11 mouse cellular contexts compared by ENCODE assay signal in genomic region chr13:31810375-31810692, GRCm38 (mm10). TPM values are rescaled to one million over a fixed set of nuclear protein-coding genes. Genes with fewer than 3 reads are reported as not detected.
A peak's percentile ranks its signal among the peaks of the same experiment; 100 is the strongest.
DNase-seq lines count a peak whose midpoint lies in the region; ATAC-seq and TF ChIP-seq lines count a peak whose summit lies in the region.
"Had no signal": no experiment of that assay in that cellular context is flagged by ENCODE, and none has a peak within 500 bp of the region (broad histone marks: within the 10 kb centered on the region; RNA-seq: fewer than 3 reads in every experiment).

No protein-coding gene starts in this region.

- no peaks in the 10 kb centered on the region for H3K36me3 ChIP-seq in neural tube, embryonic 11.5 days (ENCODE audit: control insufficient read depth, insufficient read depth, low read length)
- no peaks in the 10 kb centered on the region for H3K36me3 ChIP-seq in limb, embryonic 15.5 days
- no peaks in the 10 kb centered on the region for H3K36me3 ChIP-seq in stomach, postnatal 0 days (ENCODE audit: control insufficient read depth, insufficient read depth, low read length)

- no peak for DNase-seq in gastrocnemius, adult 2 months
- no peak for DNase-seq in gastrocnemius, postnatal 4 days (ENCODE audit: low spot score in 2 of 2)
- DNase-seq in neural tube, embryonic 11.5 days (ENCODE audit: low spot score): no peak
- no peak for DNase-seq in neural tube, embryonic 10.5 days (ENCODE audit: extremely low spot score, low spot score)
- no peak for DNase-seq in stomach, postnatal 0 days (ENCODE audit: low spot score)
- no peak for DNase-seq in gastrocnemius, adult 18-20 months (ENCODE audit: low spot score)
- DNase-seq in frontal cortex, postnatal 36 days (ENCODE audit: low spot score in 2 of 2): no peak
- DNase-seq: cerebellum, postnatal 36 days; kidney, adult 8-10 months; thymus, postnatal 25 days had no signal

- peaks cover 9% of the 10 kb centered on the region; the same call in 1 of the 2 replicates for H3K4me1 ChIP-seq in neural tube, embryonic 11.5 days (ENCODE audit: control insufficient read depth, insufficient read depth, low read length)
- peaks cover 51% of the 10 kb centered on the region for H3K4me1 ChIP-seq in limb, embryonic 15.5 days
- 0 out of 2 replicates have a peak, but pooled peaks cover 2% of the 10 kb centered on the region for H3K4me1 ChIP-seq in stomach, postnatal 0 days (replicated peaks; ENCODE audit: control insufficient read depth, insufficient read depth)

- peak overlapping the region; percentile 67; the same call in 1 of the 2 replicates for H3K27ac ChIP-seq in gastrocnemius, adult 2 months
- peak overlapping the region; percentile 62 for H3K27ac ChIP-seq in neural tube, embryonic 11.5 days (ENCODE audit: low read depth, low read length)
- peak overlapping the region; percentile 68 for H3K27ac ChIP-seq in limb, embryonic 15.5 days
- H3K27ac ChIP-seq in stomach, postnatal 0 days (replicated peaks): no peak overlapping the region

- H3K9ac ChIP-seq in neural tube, embryonic 11.5 days (ENCODE audit: low read length): peak overlapping the region; percentile 74
- H3K9ac ChIP-seq in limb, embryonic 15.5 days: peak overlapping the region; percentile 50
- H3K9ac ChIP-seq in stomach, postnatal 0 days (ENCODE audit: low read length): no peak overlapping the region

- peak overlapping the region; percentile 82 for H3K4me3 ChIP-seq in gastrocnemius, adult 2 months
- H3K4me3 ChIP-seq in neural tube, embryonic 11.5 days (ENCODE audit: low read depth, low read length): peak overlapping the region; percentile 42
- peak overlapping the region; percentile 43 for H3K4me3 ChIP-seq in limb, embryonic 15.5 days
- H3K4me3 ChIP-seq in stomach, postnatal 0 days (ENCODE audit: low read depth, low read length): peak overlapping the region; percentile 38

- TF ChIP-seq EP300 in stomach, postnatal 0 days (optimal IDR thresholded peaks at IDR 0.05): no peak

- H3K4me2 ChIP-seq in neural tube, embryonic 11.5 days (ENCODE audit: low read depth): peak overlapping the region; percentile 50
- H3K4me2 ChIP-seq in limb, embryonic 15.5 days: peak overlapping the region; percentile 52
- H3K4me2 ChIP-seq in stomach, postnatal 0 days (replicated peaks; ENCODE audit: low read depth): peak overlapping the region; percentile 54

- WGBS in neural tube, embryonic 11.5 days: under 1% methylated on average over 9 of the region's 9 CpGs
- WGBS in limb, embryonic 15.5 days: 10% methylated on average over 9 of the region's 9 CpGs
- 20% methylated on average over 9 of the region's 9 CpGs for WGBS in stomach, postnatal 0 days

- no peaks in the 10 kb centered on the region for H3K9me3 ChIP-seq in neural tube, embryonic 11.5 days (ENCODE audit: control insufficient read depth, low read length)
- H3K9me3 ChIP-seq in limb, embryonic 15.5 days: no peaks in the 10 kb centered on the region
- H3K9me3 ChIP-seq in stomach, postnatal 0 days (ENCODE audit: control insufficient read depth, low read length): no peaks in the 10 kb centered on the region

- no peak for TF ChIP-seq CTCF in gastrocnemius, adult 2 months (IDR thresholded peaks at IDR 0.05)
- TF ChIP-seq CTCF in stomach, postnatal 0 days (IDR thresholded peaks at IDR 0.05; ENCODE audit: low read depth): no peak

- no peak for ATAC-seq in neural tube, embryonic 11.5 days (ENCODE audit: insufficient read depth, low FRiP score, low TSS enrichment)
- no peak for ATAC-seq in limb, embryonic 15.5 days (ENCODE audit: insufficient number of reproducible peaks, low FRiP score, low TSS enrichment, low read depth)
- ATAC-seq in stomach, postnatal 0 days (ENCODE audit: low FRiP score, low TSS enrichment): no peak

- peaks cover 92% of the 10 kb centered on the region for H3K27me3 ChIP-seq in neural tube, embryonic 11.5 days (ENCODE audit: control insufficient read depth, insufficient read depth, low read length)
- H3K27me3 ChIP-seq in limb, embryonic 15.5 days: peaks cover 58% of the 10 kb centered on the region
- H3K27me3 ChIP-seq in stomach, postnatal 0 days (ENCODE audit: control insufficient read depth, insufficient read depth, low read length): peaks cover 5% of the 10 kb centered on the region; the same call in 1 of the 2 replicates

- intact Hi-C loops in gastrocnemius, adult 2 months (cut with DNase I): no loop called here

RNA-seq across cellular contexts. Expression of gene Foxc1, which starts 3.9 kb away (rescaled TPM):
- total RNA-seq in gastrocnemius, adult 2 months (2021): under 1 TPM; 0.73 to 0.74 TPM
- 1 to 10 TPM; 2.2 to 2.3 TPM for total RNA-seq in gastrocnemius, postnatal 4 days (2021)
- 7.4 and 8.1 TPM in 2 replicates for polyA plus RNA-seq in neural tube, embryonic 11.5 days (2014; fragmentation: Nextera tagmentation; extraction: Ambion mirVana)
- 2.0 and 3.1 TPM in 2 replicates for polyA plus RNA-seq in limb, embryonic 15.5 days (2015; fragmentation: Nextera tagmentation; extraction: Ambion mirVana)
- 0.13 and 0.15 TPM in 2 replicates for polyA plus RNA-seq in stomach, postnatal 0 days (2015; fragmentation: Nextera tagmentation; extraction: Ambion mirVana)
- total RNA-seq in gastrocnemius, adult 18-20 months (2021): under 1 TPM; 0.75 to 0.88 TPM
